Mouse (Mus musculus): Measurements from ENCODE around the gene Ccr3.

DNA sequence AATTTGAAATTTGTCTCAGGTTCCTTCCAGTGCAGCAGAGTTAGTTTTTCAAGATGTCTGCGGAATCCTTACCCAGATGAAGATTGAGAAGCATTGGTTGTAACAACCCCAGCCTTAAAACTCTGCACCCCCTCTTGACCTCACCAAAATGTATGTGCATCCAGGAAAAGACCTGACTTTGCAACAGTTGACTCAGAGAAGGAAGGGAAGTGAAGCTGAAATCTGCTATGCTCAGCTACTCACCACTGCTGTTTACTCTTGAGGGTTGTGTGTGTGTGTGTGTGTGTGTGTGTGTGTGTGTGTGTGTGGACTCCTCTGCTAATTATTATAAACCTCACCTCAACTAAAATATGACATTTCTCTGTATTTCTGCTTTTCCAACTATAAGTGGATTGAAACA is 49.7 kb downstream of the Ccr3 start:
- no peak for TF ChIP-seq CTCF (IDR thresholded peaks at IDR 0.05; ENCODE audit: low read depth, low read length)
- TF ChIP-seq POLR2A (IDR thresholded peaks at IDR 0.05; ENCODE audit: extremely low read depth, insufficient read depth, low read length): no peak

Measured in liver, adult 2 months (tissue).